Mouse (Mus musculus): ENCODE data around the gene Kansl1. TPM values are rescaled to one million over a fixed set of nuclear protein-coding genes. Genes with fewer than 3 reads are reported as not detected.

The Kansl1 gene
- polyA plus RNA-seq, 1 experiment from 2014 or later: 7.5 TPM

GRCm38 (mm10) chr11:104436394-104436954, 32.2 kb downstream of the Kansl1 start:
- no peak for TF ChIP-seq CTCF (IDR thresholded peaks at IDR 0.05; ENCODE audit: low read depth)
- no peak for TF ChIP-seq EP300 (optimal IDR thresholded peaks at IDR 0.05)
- DNase-seq (ENCODE audit: low spot score) (no peak), ATAC-seq (ENCODE audit: low FRiP score, low TSS enrichment) (no peak)
- Histone ChIP-seq H3K9ac (ENCODE audit: low read length) (no peak overlapping the region), H3K4me3 (ENCODE audit: low read depth, low read length) (no peak overlapping the region), H3K4me2 (replicated peaks; ENCODE audit: low read depth) (no peak overlapping the region), H3K9me3 (ENCODE audit: control insufficient read depth, low read length) (no peaks in the 10 kb centered on the region), H3K36me3 (ENCODE audit: control insufficient read depth, insufficient read depth, low read length) (no peaks in the 10 kb centered on the region), H3K4me1 (replicated peaks; ENCODE audit: control insufficient read depth, insufficient read depth) (no peaks in the 10 kb centered on the region), H3K27me3 (ENCODE audit: control insufficient read depth, insufficient read depth, low read length) (no peaks in the 10 kb centered on the region), H3K27ac (replicated peaks) (no peak overlapping the region)
- 41% methylated on average over 2 of the region's 2 CpGs for WGBS

- H3K4me3 ChIP-seq (ENCODE audit: low read depth, low read length): no peak overlapping the region
- H3K9me3 ChIP-seq (ENCODE audit: control insufficient read depth, low read length): no peaks in the 10 kb centered on the region
- no peak overlapping the region for H3K9ac ChIP-seq (ENCODE audit: low read length)
- no peak for TF ChIP-seq CTCF (IDR thresholded peaks at IDR 0.05; ENCODE audit: low read depth)
- TF ChIP-seq EP300 (optimal IDR thresholded peaks at IDR 0.05): no peak
- no peaks in the 10 kb centered on the region for H3K27me3 ChIP-seq (ENCODE audit: control insufficient read depth, insufficient read depth, low read length)
- ATAC-seq (ENCODE audit: low FRiP score, low TSS enrichment): no peak
- H3K4me2 ChIP-seq (replicated peaks; ENCODE audit: low read depth): no peak overlapping the region
- no peak for DNase-seq (ENCODE audit: low spot score)
- H3K27ac ChIP-seq (replicated peaks): no peak overlapping the region
- H3K36me3 ChIP-seq (ENCODE audit: control insufficient read depth, insufficient read depth, low read length): no peaks in the 10 kb centered on the region
- no peaks in the 10 kb centered on the region for H3K4me1 ChIP-seq (replicated peaks; ENCODE audit: control insufficient read depth, insufficient read depth)
Observed at GRCm38 (mm10) chr11:104435753-104436152, 32.9 kb downstream of the Kansl1 start.

GRCm38 (mm10) chr11:104435141-104435540, 33.5 kb downstream of the Kansl1 start:
- Histone ChIP-seq H3K4me2 (replicated peaks; ENCODE audit: low read depth) (no peak overlapping the region), H3K4me1 (replicated peaks; ENCODE audit: control insufficient read depth, insufficient read depth) (no peaks in the 10 kb centered on the region), H3K27me3 (ENCODE audit: control insufficient read depth, insufficient read depth, low read length) (no peaks in the 10 kb centered on the region), H3K9ac (ENCODE audit: low read length) (no peak overlapping the region), H3K4me3 (ENCODE audit: low read depth, low read length) (no peak overlapping the region), H3K27ac (replicated peaks) (no peak overlapping the region), H3K36me3 (ENCODE audit: control insufficient read depth, insufficient read depth, low read length) (no peaks in the 10 kb centered on the region), H3K9me3 (ENCODE audit: control insufficient read depth, low read length) (no peaks in the 10 kb centered on the region)
- DNase-seq (ENCODE audit: low spot score): no peak
- no peak for TF ChIP-seq CTCF (IDR thresholded peaks at IDR 0.05; ENCODE audit: low read depth)
- no peak for TF ChIP-seq EP300 (optimal IDR thresholded peaks at IDR 0.05)
- WGBS: 28% methylated on average over 1 of the region's 1 CpGs
- ATAC-seq (ENCODE audit: low FRiP score, low TSS enrichment): no peak

GRCm38 (mm10) chr11:104432251-104432650, 36.4 kb downstream of the Kansl1 start:
- TF ChIP-seq EP300 (optimal IDR thresholded peaks at IDR 0.05): no peak
- TF ChIP-seq CTCF (IDR thresholded peaks at IDR 0.05; ENCODE audit: low read depth): no peak
- H3K27me3 ChIP-seq (ENCODE audit: control insufficient read depth, insufficient read depth, low read length): no peaks in the 10 kb centered on the region
- no peak overlapping the region for H3K9ac ChIP-seq (ENCODE audit: low read length)
- H3K27ac ChIP-seq (replicated peaks): no peak overlapping the region
- no peak overlapping the region for H3K4me3 ChIP-seq (ENCODE audit: low read depth, low read length)
- DNase-seq (ENCODE audit: low spot score): no peak
- ATAC-seq (ENCODE audit: low FRiP score, low TSS enrichment): no peak
- no peaks in the 10 kb centered on the region for H3K9me3 ChIP-seq (ENCODE audit: control insufficient read depth, low read length)
- no peaks in the 10 kb centered on the region for H3K36me3 ChIP-seq (ENCODE audit: control insufficient read depth, insufficient read depth, low read length)
- no peaks in the 10 kb centered on the region for H3K4me1 ChIP-seq (replicated peaks; ENCODE audit: control insufficient read depth, insufficient read depth)
- H3K4me2 ChIP-seq (replicated peaks; ENCODE audit: low read depth): no peak overlapping the region

- no peak overlapping the region for H3K4me3 ChIP-seq (ENCODE audit: low read depth, low read length)
- H3K4me1 ChIP-seq (replicated peaks; ENCODE audit: control insufficient read depth, insufficient read depth): no peaks in the 10 kb centered on the region
- no peaks in the 10 kb centered on the region for H3K36me3 ChIP-seq (ENCODE audit: control insufficient read depth, insufficient read depth, low read length)
- no peaks in the 10 kb centered on the region for H3K27me3 ChIP-seq (ENCODE audit: control insufficient read depth, insufficient read depth, low read length)
- no peaks in the 10 kb centered on the region for H3K9me3 ChIP-seq (ENCODE audit: control insufficient read depth, low read length)
- TF ChIP-seq EP300 (optimal IDR thresholded peaks at IDR 0.05): no peak
- no peak for TF ChIP-seq CTCF (IDR thresholded peaks at IDR 0.05; ENCODE audit: low read depth)
- no peak for DNase-seq (ENCODE audit: low spot score)
- H3K4me2 ChIP-seq (replicated peaks; ENCODE audit: low read depth): no peak overlapping the region
- no peak overlapping the region for H3K27ac ChIP-seq (replicated peaks)
- WGBS: 77% methylated on average over 1 of the region's 1 CpGs
- no peak for ATAC-seq (ENCODE audit: low FRiP score, low TSS enrichment)
- H3K9ac ChIP-seq (ENCODE audit: low read length): no peak overlapping the region
Observed at GRCm38 (mm10) chr11:104431807-104432206, 36.9 kb downstream of the Kansl1 start.

GRCm38 (mm10) chr11:104424727-104425416, 43.8 kb downstream of the Kansl1 start:
- no peak overlapping the region for H3K27ac ChIP-seq (replicated peaks)
- 85% methylated on average over 16 of the region's 16 CpGs for WGBS
- H3K9ac ChIP-seq (ENCODE audit: low read length): no peak overlapping the region
- H3K4me3 ChIP-seq (ENCODE audit: low read depth, low read length): no peak overlapping the region
- no peak for TF ChIP-seq EP300 (optimal IDR thresholded peaks at IDR 0.05)
- no peak for TF ChIP-seq CTCF (IDR thresholded peaks at IDR 0.05; ENCODE audit: low read depth)
- no peaks in the 10 kb centered on the region for H3K4me1 ChIP-seq (replicated peaks; ENCODE audit: control insufficient read depth, insufficient read depth)
- H3K4me2 ChIP-seq (replicated peaks; ENCODE audit: low read depth): no peak overlapping the region
- ATAC-seq (ENCODE audit: low FRiP score, low TSS enrichment) (no peak), DNase-seq (ENCODE audit: low spot score) (no peak)
- H3K9me3 ChIP-seq (ENCODE audit: control insufficient read depth, low read length): no peaks in the 10 kb centered on the region
- H3K36me3 ChIP-seq (ENCODE audit: control insufficient read depth, insufficient read depth, low read length): peaks cover 11% of the 10 kb centered on the region; the same call in 1 of the 2 replicates
- no peaks in the 10 kb centered on the region for H3K27me3 ChIP-seq (ENCODE audit: control insufficient read depth, insufficient read depth, low read length)
